Mouse (Mus musculus) neural tube, embryonic 10.5 days (tissue): ENCODE data around the gene Klhl32.

ENCODE experiments used
- DNase-seq: peaks from one replicate; pipeline ENCODE4 v3.0.0-alpha.2; 2017; ENCODE audit warnings: low spot score; ENCODE audit errors: extremely low spot score

Gene Klhl32

GRCm38 (mm10) chr4:24631177-24631911 lies 219.6 kb downstream of the Klhl32 start:
- DNase-seq = no peak

GRCm38 (mm10) chr4:24630430-24630829 lies 220.5 kb downstream of the Klhl32 start:
- DNase-seq = no peak

- no peak for DNase-seq
Observed at GRCm38 (mm10) chr4:24627871-24628270, 223.1 kb downstream of the Klhl32 start.

GRCm38 (mm10) chr4:24626686-24627085 lies 224.2 kb downstream of the Klhl32 start:
- DNase-seq = no peak

GRCm38 (mm10) chr4:24625951-24626584 lies 224.9 kb downstream of the Klhl32 start:
- no peak for DNase-seq

GRCm38 (mm10) chr4:24621422-24622187 lies 229.3 kb downstream of the Klhl32 start:
- DNase-seq = no peak

GRCm38 (mm10) chr4:24620440-24620839 lies 230.5 kb downstream of the Klhl32 start:
- no peak for DNase-seq

GRCm38 (mm10) chr4:24620005-24620404 lies 230.9 kb downstream of the Klhl32 start:
- no peak for DNase-seq

GRCm38 (mm10) chr4:24609564-24609963 lies 241.4 kb downstream of the Klhl32 start:
- no peak for DNase-seq

GRCm38 (mm10) chr4:24609085-24609484 lies 241.8 kb downstream of the Klhl32 start:
- DNase-seq = no peak

GRCm38 (mm10) chr4:24601711-24602110 lies 249.2 kb downstream of the Klhl32 start:
- DNase-seq = no peak

GRCm38 (mm10) chr4:24598637-24599036 lies 252.3 kb downstream of the Klhl32 start:
- no peak for DNase-seq

GRCm38 (mm10) chr4:24596942-24597611 lies 253.8 kb downstream of the Klhl32 start:
- DNase-seq = no peak

- DNase-seq = no peak
Observed at GRCm38 (mm10) chr4:24594824-24595223, 256.1 kb downstream of the Klhl32 start.

- no peak for DNase-seq
Observed at GRCm38 (mm10) chr4:24583997-24584396, 266.9 kb downstream of the Klhl32 start.

- DNase-seq = no peak
Observed at GRCm38 (mm10) chr4:24582295-24582694, 268.6 kb downstream of the Klhl32 start.

- DNase-seq = no peak
Observed at GRCm38 (mm10) chr4:24577594-24577993, 273.3 kb downstream of the Klhl32 start.

GRCm38 (mm10) chr4:24574276-24574675 lies 276.6 kb downstream of the Klhl32 start:
- peak; percentile 74 for DNase-seq

GRCm38 (mm10) chr4:24568989-24569556 lies 281.9 kb downstream of the Klhl32 start:
- no peak for DNase-seq

- DNase-seq = no peak
Observed at GRCm38 (mm10) chr4:24568026-24568425, 282.9 kb downstream of the Klhl32 start.
